Mouse (Mus musculus) kidney, postnatal 10 days (tissue): ENCODE measurements at regions not wholly inside any gene's neighbourhood (a gene's known extent, or its start where the extent isn't known, plus 50 kb on each side); places are given as distances from the start of the nearest gene placed in this dataset.
A peak's percentile ranks its signal among the peaks of the same experiment; 100 is the strongest.
"Not testable (repeated sequence)": the region's sequence is repeated elsewhere in the genome, so short reads cannot be mapped to it uniquely, and the experiment has no call there.

Experiments used
- DNase-seq: peaks from one replicate; pipeline ENCODE4 v3.0.0; 2021; ENCODE audit warnings: mixed read lengths

GRCm38 (mm10) chr6:31810602-31811512 is 239.2 kb upstream of the 1700012A03Rik start:
- no peak for DNase-seq

- not testable (repeated sequence) for DNase-seq
These were observed 240.7 kb upstream of the Podxl start for GRCm38 (mm10) chr6:31804468-31804867.

- not testable (repeated sequence) for DNase-seq
These were observed 239.4 kb upstream of the Podxl start for GRCm38 (mm10) chr6:31803222-31803621.

- DNase-seq: no peak
These were observed 227.8 kb upstream of the Podxl start for GRCm38 (mm10) chr6:31791547-31791946.

- no peak for DNase-seq
These were observed 227.1 kb upstream of the Podxl start for GRCm38 (mm10) chr6:31790906-31791305.

- DNase-seq: no peak
These were observed 213.1 kb upstream of the Podxl start for GRCm38 (mm10) chr6:31776841-31777240.

- DNase-seq: no peak
These were observed 208.1 kb upstream of the Podxl start for GRCm38 (mm10) chr6:31771916-31772315.

- no peak for DNase-seq
These were observed 181.8 kb upstream of the Podxl start for GRCm38 (mm10) chr6:31745589-31745988.

GRCm38 (mm10) chr6:31731391-31731790 is 167.6 kb upstream of the Podxl start:
- DNase-seq: no peak

- no peak for DNase-seq
These were observed 155.8 kb upstream of the Podxl start for GRCm38 (mm10) chr6:31719614-31720013.

- no peak for DNase-seq
These were observed 155.1 kb upstream of the Podxl start for GRCm38 (mm10) chr6:31718843-31719242.

GRCm38 (mm10) chr6:31717531-31717930 is 153.8 kb upstream of the Podxl start:
- DNase-seq: peak; percentile 79

- DNase-seq: no peak
These were observed 143.5 kb upstream of the Podxl start for GRCm38 (mm10) chr6:31707256-31707655.

- no peak for DNase-seq
These were observed 140.4 kb upstream of the Podxl start for GRCm38 (mm10) chr6:31704191-31704590.

GRCm38 (mm10) chr6:31702931-31703330 is 139.2 kb upstream of the Podxl start:
- no peak for DNase-seq

- DNase-seq: no peak
These were observed 132.1 kb upstream of the Podxl start for GRCm38 (mm10) chr6:31695885-31696284.

GRCm38 (mm10) chr6:31693047-31693446 is 129.3 kb upstream of the Podxl start:
- DNase-seq: no peak

- no peak for DNase-seq
These were observed 128.2 kb upstream of the Podxl start for GRCm38 (mm10) chr6:31692024-31692423.

GRCm38 (mm10) chr6:31680101-31680500 is 116.3 kb upstream of the Podxl start:
- DNase-seq: no peak

- DNase-seq: no peak
These were observed 102.1 kb upstream of the Podxl start for GRCm38 (mm10) chr6:31665671-31666486.

GRCm38 (mm10) chr6:31664495-31664894 is 100.7 kb upstream of the Podxl start:
- DNase-seq: peak; percentile 80

- peak; percentile 80 for DNase-seq
These were observed 97.0 kb upstream of the Podxl start for GRCm38 (mm10) chr6:31660778-31661177.

GRCm38 (mm10) chr6:31659901-31660300 is 96.1 kb upstream of the Podxl start:
- no peak for DNase-seq
